Mouse (Mus musculus) WW6 (cell line): ENCODE measurements at regions not wholly inside any gene's neighbourhood (a gene's known extent, or its start where the extent isn't known, plus 50 kb on each side); places are given as distances from the start of the nearest gene placed in this dataset.

Source experiments
- DNase-seq: peaks from one replicate; pipeline ENCODE4 v3.0.0-alpha.2; 2013; ENCODE audit warnings: low read depth, low spot score

DNA sequence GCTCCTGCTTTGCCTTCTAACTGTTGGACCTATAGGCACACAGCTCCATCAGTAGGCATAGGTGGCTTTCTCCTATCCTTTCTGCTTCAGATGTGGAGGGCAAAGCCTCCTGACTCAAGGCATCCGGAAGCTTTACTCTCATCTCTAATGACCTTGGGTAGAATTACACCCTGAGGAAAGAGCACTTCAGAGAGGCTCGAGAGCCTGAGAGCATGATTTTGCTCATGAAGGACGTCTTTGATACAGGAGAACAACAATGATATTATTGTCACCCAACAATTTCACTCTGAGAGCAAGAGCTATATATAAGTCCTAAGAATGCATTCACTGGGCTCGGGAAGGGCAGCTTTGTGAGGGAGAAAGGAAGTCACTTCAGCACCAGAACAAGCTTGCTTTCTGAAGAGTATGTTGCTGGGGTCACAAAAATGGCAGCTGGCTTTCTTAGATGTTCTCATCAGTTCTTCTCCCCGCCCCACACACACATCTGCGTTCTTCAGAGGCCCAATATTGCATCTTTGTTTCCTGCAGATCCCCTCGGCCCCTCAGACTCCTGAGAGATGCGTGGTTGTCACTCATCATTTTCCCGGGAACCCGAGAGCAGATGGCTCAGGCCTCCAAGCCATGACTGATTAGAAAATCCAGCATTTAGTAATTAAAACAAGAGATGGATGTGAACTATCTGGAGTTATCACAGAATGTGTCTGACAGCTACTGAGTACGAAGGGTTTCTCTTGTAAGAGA, 110.7 kb upstream of the Tgfbr2 start:
- DNase-seq, result no peak

DNA sequence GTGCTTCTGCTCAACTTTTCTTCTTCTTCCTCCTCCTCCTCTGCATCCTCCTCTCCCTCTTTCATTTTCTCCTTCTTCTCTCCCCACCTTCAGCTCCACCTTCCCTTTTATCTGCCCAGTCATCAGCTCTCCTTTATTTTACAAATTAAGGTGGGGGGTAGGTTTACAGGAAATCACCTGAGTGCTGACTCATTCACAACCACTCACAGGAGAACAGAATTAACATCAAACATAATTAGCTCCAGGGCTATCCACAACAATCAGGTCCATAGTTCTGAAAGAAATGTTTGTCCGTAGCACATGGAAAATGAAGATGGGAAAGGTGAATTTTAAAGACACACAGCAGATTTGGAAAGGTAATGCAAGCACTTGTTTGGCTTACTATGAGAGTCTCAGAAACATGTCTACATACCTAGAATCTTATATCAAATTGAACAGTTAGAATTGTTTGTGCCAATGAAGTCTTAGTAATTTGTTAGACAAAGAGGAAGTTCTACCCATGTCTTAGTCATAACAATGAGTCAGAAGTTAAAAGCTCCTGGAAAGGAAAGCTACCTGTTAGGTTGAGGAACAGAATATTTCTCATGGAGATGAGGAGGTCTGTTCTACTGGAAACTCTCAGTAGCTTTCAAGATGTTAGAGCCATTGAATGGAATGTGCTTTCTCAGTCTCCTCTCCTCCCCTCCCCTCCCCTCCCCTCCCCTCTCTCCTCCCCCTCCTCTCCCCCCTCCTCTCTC, 108.8 kb upstream of the Tgfbr2 start:
- DNase-seq, result peak; percentile 7

DNA sequence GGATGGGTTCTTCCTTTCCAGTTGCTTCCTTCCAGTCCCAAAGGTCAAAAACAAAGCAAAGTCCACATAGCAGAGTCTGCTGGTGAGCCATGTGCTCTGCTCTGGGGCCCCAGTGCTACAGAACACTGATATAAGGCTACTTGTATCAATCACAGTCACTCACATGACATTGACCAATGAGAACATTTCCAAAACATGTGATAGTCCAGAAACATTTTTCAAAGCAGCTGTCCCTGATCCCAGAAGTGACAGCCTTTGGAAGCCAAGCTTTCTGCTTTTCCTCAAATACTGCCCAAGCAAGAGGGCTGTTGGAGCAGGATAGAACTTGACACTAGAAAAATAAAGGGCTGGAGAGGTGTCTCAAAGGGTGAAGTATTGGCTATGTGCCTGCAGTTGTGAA, 106.5 kb upstream of the Tgfbr2 start:
- DNase-seq, result no peak

DNA sequence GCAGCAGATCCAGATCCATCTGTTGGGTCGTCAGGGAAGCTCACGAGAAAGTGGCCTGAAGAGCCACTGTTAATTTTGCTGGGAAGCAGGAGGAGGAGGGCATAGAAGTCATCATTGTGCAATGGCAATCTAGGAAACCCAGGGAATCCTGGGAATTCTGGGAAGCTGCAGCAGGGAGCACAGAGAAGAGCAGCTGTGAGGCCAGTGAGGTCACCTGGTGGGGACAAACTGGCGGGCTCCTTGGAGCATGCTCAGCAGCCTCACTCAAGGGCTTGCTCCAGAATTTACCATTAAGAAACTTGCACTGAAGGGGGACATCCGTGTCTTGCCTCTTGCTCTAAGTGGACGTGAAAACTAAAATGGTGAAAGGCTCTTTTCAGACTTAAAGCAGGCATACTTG, 105.0 kb upstream of the Tgfbr2 start:
- no peak for DNase-seq

DNA sequence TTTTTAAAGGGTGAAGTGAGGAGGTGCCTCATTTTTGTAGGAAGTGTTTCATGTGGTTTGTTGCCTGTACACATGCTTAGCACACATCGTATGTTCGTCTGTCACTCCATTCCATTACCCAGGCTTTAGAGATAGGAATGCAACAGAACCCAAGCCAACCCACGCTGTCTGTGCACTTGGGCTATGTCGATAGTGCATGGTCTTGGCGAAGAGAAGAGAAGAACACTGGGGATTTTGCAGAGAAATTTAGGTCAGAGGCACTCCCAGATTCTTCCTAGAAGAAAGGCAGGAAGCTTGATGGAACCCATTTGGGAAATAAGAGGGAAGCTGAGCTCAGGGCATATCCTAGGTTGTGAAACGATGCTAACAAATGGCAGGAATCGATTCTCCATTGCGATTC, 103.7 kb upstream of the Tgfbr2 start:
- no peak for DNase-seq

DNA sequence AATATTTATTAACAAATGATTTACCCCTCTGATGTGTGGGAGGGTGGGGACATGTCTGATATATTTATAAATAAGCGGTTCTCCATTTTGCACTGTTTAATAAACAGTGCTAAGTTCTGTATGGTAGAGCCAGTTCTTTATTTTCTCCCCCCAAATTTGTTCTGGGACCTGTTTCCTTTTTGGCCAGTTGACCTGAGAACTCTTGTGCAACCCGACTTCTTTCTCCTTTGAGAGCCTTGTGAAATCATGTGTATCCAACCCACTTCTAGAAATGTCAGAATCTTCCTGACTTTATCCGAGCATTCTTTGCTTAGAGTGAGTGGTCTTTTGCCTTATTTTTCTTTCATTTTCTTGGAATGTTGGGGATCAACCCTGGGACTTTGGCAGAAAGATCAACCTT, 102.6 kb upstream of the Tgfbr2 start:
- no peak for DNase-seq

DNA sequence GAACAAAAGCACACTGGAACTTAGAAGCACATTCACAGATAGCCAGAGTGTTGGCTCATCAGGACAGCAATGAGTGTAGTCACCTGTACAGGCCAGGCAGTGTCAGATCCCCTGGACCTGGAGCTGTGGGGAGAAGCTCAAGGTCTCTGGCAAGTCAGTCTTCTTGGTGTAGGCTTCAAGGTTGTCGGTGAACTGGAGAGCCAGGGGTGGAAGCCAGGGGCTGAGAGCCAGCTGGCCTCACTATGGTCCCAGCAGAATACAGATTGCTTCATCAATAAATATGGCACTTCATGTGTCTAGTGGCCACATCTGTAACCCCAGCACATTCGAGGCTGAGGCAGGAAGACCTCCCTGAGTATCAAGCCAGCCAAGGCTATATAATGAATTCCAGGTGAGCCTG, 101.0 kb upstream of the Tgfbr2 start:
- DNase-seq, result no peak

DNA sequence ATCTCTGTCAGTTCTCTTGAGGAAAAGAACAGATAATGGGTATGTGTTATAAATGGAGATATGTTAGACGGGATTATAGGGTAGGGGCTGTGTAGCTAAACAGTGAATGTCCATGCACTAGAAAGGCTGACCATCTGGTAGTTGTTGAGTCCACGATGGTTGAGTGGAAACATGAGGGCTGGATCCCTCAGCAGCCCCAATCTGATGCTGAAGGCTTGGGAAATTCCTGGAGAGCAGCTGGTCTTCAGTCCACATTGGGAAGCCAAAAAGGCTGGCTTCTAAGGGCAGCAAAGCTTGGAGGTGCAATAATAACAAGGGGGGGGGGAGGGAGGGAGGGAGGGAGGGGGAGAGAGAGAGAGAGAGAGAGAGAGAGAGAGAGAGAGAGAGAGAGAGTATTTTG, 97.3 kb upstream of the Tgfbr2 start:
- no peak for DNase-seq

DNA sequence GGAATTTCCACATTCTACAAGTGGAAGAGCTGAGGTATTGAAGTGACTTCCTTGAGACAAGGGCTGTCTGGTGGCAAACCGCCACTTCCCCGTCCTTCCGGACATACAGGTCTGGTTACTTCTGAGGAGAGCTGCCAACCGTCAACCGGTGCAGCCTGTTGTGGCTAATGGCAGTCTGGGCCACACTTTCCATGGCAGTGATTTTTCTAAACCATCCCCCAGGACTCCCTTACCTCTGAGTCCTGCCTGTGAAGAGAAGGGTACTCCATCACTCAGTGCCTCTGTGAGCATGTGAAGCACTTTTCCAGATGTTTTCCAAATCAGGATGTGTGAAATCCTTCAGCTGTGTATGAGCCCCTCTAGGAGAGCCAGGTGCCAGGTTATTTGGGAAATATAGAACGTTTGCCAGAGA, 95.3 kb upstream of the Tgfbr2 start:
- DNase-seq, result no peak

DNA sequence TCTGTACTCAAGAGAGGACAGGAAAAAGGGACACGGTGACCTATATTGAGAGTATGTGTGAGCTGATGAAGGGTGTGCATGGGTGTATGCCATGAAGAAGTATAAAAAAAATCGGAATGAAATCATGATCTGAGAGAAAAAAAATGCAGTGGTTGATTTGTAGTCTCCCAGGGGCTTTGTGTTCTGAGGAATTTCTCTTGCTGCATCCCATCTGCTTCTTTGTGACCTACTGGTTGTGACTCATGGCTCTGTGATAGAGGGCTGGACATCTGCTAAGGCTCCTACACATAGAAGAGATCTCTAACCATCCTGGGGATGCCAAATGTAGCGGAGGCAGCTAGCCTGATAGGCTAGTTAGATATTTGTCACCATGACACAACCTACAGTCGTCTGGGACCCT, 92.3 kb upstream of the Tgfbr2 start:
- no peak for DNase-seq

DNA sequence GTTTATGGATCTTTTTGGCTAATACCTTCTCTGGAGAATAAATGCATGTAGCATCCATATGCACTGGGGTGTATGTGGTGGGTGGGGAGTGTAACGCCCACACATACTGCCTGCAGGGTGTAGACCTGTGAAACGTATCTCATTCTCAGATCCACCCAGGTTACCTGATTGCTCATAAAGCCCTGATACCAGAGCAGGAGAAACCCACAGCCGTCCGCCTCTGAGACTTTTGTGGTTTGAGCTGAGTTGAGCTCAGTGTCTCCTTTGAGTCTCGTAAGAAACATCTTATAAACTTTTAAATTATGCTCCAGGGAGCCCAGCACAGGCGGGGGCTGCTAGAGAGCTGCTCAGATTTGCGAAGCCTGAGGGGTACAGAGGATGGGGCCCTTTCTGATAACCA, 88.7 kb upstream of the Tgfbr2 start:
- no peak for DNase-seq

DNA sequence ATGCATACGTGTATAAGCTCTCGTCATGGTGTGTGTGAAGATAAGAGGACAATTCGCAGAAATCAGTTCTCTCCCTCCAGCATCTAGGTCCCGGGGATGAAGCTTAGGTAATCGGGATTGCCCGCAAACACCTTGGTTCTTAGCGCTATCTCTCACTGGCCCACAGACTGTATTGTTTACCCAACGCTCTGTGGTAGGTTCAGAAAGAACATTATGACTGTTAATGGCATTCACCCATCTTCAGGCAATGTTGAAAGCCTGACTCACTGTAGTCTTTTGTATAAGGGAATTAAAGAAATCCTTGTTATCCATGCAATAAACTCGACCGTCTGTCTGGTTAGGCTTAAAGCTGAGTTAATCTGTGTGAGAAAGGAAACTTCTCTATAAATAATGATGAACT, 84.4 kb upstream of the Tgfbr2 start:
- DNase-seq, result no peak

DNA sequence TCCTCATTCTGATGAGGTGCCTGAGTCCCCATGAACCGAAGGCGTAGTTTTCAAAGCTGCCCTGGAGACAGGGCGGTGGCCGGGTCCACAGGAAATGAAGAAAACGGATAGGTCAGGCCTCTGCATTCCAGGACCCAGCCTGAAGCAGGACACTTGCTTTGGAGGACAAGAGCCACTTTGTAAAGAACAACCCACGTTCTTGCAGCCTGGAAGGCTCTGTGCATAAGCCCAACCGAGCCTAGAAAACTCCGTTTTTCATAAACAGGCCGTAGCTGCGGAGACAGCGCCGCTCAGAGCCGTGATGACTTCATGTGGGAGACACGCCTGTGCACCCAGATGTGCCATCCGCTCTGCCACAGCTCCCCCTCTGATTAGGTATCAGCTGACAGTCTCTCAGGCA, 78.4 kb upstream of the Tgfbr2 start:
- DNase-seq, result no peak

DNA sequence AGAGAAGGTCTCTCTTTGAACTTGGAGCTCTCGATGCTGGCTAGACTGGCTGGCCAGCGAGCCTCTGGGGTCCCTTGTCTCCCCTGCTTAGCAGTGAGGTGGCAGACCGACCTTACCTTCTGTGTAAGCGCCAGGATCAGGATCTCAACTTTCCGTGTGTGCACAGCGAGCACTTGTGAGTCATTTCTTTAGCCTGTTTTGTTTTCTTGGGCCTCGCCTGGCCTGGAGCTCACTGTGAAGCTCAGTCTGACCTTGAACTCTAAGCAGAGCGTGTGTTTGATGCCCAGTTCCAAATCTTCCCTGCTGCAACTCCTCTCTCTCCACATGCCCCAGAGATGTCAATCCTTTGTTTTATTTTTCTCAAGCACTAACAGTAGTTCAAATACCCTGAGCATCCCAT, 77.6 kb upstream of the Tgfbr2 start:
- no peak for DNase-seq

DNA sequence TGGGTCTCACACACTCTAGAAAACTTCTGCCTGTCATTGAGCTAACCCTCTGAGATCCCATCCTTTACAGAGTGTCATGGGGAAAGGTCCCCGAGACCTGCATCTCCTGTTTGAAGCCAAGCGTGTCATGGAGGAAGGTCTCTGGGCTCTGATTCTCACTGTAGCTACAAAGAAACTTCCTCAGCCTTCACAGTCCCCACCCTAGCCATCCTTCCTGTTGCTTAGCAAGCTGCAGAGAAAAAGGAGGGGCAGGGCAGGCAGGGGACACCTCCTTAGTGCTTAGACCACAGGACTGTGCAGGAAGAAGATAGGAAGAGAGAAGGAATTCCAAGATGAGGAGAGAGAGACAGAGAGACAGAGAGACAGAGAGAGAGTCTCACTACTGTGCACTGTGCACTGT, 74.6 kb upstream of the Tgfbr2 start:
- no peak for DNase-seq

DNA sequence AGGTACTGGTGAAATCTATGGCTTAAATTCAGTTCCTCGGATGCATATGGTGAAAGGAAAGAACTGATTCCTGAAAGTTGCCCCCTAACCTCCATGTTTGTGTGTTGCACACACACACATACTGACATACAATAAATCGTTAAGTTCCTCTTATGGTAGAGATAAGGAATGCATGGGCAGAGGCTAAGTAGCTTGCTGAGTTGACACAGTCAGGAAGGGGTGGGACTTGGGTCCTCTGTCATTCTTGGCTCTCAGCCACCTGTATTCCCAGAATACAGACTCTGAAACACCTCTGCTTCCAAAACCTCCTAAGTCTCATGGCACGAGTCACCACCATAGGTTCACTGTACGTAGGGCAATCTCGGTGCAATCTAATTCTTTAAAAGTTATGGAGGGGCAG, 70.0 kb upstream of the Tgfbr2 start:
- DNase-seq, result no peak

DNA sequence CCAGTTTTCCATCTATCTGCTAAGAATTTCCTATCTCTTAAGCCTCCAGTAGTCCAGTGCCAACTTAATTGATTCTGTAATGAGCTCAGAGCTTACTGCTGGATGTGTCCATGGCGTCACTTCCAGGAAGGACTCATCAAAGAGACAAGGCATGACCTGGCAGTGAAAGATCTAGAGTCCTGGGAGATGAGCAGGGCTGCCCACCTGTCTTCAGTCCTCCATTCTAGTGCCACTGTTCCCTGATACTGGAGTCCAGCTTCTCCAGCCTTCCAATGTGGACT, 69.4 kb upstream of the Tgfbr2 start:
- DNase-seq, result no peak

DNA sequence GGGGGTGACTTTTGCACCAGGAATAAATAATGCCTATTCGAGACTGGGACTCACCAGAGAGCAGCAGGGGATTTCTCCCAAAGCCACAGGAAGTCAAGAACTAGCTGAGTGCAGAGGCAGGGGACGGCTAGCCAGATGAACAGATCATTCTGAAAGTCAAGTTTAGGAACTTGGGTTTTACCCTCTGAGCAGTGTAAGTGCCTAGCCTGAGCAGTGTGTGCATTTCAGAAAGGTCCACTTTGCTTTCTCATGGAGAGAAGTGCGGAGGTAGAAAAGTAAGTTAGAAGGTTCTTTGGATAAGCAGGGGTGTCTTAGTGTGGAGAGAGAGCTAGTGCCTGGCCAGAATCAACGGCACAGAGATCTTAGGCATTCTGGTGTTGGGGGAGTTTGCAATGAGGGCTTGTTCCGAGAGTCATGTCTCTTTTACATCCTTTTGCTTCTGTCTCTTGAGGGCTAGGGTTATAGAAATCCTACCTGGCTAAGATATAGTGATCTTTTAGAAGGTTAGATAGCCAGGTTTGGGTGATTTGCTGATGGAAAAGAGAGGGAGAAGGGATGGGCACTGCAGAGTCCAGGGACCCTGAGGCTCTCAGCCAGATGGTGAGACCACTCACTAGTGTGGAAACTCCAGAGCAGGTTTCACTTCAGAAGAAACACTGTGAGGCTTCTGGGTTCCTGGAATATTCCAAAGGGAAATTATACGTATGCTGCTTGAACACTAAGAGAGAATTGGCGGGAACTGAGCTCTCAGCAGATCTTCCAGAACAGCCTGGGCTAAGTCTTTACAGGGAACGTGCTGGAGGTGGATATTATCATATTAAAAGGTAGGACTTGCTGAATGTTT, 68.8 kb upstream of the Tgfbr2 start:
- no peak for DNase-seq

DNA sequence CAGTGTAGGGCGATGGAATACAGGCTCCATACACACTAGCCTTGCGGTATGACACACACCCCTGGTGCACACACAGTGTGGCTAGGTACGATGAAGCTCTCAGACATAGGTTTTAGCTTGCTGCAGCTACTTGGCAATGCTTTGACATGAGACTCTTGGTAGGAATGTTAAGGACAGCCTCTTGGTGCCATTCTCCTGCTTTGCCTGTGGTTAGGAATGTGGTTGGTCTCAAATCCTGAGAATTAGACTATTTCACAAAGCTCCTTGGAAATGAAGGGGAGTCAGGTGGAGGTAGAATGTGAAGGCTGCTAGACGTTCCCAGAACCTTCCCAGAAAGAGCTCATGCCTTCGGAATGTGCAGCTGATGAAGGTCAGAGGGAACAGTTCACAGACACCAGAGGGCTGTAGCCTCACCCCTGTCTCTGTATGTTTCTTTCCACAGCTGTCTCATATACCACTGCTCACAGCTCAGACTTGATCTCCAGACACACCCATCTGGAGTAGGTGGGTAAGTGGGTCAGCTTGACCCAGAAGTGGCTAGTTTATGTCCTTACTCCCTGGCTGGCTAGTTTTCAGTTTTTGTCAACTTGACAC, 66.9 kb upstream of the Tgfbr2 start:
- DNase-seq, result no peak

DNA sequence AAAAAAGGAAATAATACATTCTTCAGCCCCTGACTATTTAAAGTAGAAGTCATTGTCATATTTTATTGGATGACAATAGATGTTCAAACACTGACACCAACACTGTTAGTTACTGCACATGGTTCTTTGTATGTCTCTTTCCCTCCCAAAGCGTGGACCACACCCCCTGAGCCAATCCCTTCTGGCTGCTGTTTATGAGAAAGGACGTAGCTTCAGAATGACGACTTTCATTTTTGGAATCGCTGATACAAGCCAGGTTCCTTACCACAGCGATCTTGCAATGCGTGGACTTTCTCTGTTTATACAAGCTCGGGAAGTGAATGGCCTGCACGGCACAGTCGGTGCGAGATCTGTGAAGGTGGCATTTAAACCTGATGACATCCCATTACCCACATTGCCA, 66.1 kb upstream of the Tgfbr2 start:
- DNase-seq, result no peak

DNA sequence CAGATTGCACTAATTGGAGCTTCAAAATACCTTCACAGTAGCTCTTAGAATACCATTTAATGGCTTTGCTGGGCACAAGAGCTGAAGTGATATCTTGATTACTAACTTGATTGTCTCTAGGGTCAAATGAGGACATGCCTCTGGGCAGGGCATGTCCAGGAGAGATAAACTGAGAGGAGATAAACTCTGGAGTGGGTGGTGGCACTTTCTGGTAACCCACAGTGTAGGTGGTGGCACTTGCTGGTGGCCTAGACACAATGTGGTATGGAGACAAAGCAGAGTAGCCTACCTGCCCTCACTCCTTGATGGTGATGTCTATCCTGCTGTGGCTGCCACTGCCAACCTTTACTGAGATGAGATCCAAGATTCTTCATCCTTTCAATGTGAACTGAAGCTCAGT, 61.7 kb upstream of the Tgfbr2 start:
- DNase-seq, result no peak

DNA sequence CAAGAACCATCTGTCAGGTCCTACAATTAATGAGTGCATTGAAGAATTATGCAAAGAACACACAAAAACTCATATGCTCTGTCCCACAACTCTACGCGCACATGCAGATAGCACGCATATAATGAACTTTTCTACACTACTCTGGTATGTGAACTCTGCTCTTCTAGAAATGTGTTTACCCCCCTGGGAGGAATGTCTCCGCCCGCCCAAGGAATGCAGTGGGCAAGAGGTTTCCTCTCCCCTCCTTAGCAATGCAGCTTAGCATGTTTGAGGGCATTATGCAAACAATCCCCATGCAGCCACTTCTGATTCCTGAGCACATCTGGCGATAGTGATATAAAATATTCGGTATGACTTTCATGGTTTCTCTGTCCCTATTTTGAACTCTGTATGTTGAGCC, 59.0 kb upstream of the Tgfbr2 start:
- DNase-seq, result no peak

DNA sequence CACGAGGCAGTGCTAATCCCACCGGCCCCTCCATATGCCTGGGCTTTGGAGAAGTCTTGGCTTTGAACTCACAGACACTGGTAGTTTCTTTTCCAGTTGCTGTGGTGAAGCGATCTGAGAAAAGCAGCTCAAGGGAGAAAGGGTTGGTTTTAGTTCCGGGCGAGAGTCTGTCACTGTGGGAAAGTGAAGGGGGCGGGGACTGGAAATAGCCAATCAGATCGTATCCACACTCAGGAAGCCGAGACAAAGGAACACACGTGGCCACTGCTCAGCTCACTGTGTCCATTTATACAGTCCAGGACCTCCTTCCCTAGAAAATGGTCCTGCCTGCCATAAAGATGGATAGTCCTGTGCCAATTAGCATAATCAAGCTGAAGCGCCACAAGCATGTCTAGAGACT, 57.2 kb upstream of the Tgfbr2 start:
- no peak for DNase-seq
